Mouse (Mus musculus): ENCODE data around the gene Pgm2.

DNA sequence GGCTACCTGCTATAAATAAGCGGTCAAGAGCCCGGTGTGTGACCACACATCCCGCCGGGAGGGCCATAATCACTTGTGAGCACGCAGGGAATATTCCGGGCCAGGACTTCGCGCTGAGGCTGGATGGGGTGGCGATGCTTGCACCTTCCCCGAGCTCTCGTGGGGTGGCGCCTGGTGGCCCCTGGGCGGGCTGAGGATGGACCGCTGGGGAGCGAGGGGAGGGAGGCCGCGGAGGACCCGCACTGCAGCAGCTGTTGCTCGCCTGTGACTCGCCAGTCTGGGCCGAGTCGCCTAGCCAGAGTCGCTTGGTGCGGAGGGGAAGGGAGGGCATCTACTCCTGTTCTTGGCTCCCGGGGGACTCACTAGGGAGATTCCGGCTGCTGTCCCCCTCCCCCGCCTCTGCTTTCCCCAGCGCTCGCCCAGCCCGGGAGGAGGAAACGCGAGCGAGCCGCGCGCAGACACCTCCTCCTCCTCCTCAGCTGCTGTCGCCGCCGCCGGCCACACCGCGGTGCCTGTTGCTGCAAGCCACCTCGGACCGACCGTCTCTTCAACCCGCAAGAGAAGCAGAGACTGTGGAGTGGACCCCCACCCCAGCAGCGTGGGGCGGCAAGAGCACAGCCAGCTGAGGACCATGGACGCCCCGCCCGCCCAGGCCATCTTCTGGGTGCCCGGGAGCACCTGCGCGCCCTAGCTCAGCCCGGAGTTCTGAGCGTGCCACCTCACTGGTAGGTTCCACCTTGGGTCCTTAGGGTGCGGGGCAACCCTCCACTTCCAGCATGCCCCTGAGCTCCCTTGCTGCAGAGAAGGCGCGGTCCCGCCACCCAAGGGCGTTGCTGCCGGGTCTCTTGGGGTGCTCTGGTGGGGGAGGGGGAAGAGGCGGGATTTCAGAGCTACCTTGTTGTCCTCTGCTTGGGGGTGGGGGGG is 67.3 kb downstream of the Pgm2 start:
- peak; percentile 58 for TF ChIP-seq CTCF (IDR thresholded peaks at IDR 0.05)
- no peak for TF ChIP-seq POLR2A (IDR thresholded peaks at IDR 0.05; ENCODE audit: insufficient read depth, low read depth, low read length)
- no peak for TF ChIP-seq EP300 (IDR thresholded peaks at IDR 0.05; ENCODE audit: insufficient read depth, low read depth, low read length)
